Mouse (Mus musculus) retina, postnatal 7 days (tissue): ENCODE measurements around the gene Ccdc142.

Experiments used
- DNase-seq: peaks from one replicate; pipeline ENCODE4 v3.0.0-alpha.2; 2012; ENCODE audit warnings: low read depth, low spot score

Ccdc142 gene

DNA sequence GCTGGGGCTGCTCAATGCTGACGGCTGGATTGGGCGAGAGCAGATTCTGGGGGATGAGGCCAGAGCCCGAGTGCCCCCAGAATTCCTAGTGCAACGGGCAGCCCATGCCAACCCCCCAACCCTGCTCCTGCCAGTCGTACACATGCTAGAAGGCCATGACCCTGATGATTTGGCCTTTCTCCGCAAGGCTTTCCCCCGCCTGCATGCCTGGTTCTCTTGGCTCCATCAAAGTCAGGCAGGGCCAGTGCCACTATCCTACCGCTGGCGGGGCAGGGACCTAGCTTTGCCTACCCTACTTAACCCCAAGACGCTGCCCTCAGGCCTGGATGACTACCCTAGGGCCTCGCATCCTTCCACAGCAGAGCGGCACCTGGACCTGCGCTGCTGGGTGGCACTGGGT is 16.2 kb downstream of the Ccdc142 start:
- no peak for DNase-seq

DNA sequence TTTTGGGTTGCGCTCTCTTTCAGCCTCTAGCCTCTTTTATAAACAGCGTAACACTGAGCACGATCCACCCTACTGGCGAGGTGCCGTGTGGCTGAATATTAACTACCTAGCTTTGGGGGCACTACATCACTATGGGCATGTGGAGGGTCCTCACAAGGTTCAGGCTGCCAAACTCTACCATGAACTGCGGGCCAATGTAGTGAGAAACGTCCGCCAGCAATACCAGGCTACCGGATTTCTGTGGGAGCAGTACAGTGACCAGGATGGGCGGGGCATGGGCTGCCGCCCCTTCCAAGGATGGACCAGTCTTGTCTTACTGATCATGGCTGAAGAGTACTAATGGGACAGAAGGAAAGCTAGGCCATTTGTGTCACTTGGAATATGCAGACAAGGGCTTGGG is 17.0 kb downstream of the Ccdc142 start:
- DNase-seq: no peak

DNA sequence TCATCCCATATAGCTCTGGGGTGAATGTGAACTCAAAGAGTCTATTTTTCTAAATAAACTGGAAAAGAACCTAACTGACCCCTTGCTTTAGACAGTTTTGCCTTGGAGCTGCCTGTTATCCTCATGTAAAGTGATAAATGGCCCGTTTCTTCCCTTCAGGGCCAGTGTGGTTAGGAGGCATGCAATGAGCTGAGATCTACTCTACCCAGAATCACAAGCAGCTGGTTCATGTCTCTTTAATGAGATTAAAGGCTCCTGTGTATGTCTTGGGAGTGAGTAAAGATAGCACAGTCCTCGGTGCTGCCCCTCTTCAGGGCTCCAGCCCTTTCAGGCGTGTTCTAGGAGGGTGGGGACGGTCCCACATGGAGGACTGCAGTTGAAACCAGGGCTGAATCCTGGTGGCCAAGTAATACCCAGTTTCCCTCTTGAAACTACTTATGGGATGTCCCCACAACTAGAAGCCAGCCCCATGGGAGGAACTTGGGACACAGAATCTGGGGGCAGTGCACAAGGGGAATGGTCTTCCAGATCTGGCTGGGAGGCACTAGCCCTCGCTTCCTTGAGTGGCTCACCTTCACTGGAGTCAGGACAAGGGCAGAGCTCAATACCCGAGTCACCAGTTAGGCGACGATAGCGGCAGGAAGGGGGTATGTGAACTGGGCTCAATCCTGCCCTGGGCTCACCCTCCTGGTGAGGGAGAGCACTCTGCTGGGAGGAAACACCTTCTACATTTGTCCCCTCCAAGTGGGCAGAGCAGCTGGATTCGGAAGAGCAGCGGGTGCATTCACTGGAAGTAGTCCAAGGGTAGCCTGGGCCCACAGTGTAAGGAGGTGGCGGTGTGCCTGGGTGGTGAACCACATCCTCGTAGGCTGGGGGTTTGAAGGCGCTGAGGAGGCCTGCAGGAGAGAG is 17.7 kb downstream of the Ccdc142 start:
- no peak for DNase-seq

DNA sequence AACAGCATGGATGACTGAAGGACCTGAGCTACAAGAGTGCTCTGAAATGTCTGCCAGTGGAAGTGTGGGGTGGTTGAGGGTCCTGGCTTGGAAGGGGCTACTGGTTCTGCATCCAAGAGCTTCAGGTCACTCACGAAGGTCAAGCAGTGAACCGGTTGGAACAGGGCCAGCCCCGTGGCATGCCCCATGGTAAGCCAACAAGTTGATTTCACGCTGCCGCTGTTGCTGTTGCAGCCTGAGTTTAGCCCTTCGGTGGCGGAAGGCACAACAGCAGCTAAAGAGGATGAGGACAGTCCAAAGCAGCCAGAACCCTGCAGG is 18.3 kb downstream of the Ccdc142 start:
- DNase-seq: no peak

DNA sequence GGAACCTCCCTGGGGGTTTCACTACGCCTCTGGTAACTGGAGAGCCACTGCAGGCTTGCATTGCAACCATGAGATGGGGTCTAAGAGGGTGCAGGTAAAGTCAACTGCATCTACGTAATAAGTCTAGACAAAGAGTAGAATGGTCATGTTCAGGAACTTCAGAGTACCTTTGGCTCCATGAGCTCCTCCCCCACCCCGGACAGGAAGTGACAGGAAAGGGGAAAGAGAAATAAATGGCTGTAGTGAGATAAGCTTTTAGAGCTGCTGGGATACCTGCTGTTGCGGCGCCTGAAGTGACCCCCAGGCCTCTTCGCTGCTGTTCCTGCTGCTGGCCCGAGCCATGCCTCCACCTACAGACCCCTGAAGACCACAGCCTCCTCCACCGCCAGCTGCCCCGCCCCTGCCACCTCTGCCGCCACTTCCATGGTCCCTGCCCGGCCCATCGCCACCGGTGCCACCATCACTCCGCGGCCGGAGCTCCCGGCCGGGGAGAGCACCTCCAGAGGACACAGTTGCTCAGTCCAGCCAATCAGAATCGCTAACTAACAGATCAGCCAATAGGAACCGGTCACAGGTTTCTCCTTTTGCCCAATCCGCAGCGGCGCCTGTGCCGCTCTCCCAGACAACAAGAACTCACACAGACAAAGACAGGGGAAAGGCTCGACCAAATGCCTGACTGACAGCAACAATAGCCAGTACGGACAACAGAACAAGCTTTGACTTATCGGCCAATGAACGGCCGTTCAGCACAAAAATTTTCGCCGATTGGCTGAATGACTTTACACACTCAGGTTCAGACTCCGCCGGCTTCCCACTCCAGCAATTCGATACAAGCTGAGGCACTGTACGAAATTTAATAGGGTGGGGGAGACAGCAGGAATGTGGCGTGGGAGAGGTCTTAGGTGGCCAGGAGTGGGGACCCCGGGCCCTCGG is 19.8 kb downstream of the Ccdc142 start, which contains the start of gene Wbp1:
Wbp1 (minus strand) TSS at position 630 of the 933 bp plus-strand sequence.
- peak; percentile 97 for DNase-seq

DNA sequence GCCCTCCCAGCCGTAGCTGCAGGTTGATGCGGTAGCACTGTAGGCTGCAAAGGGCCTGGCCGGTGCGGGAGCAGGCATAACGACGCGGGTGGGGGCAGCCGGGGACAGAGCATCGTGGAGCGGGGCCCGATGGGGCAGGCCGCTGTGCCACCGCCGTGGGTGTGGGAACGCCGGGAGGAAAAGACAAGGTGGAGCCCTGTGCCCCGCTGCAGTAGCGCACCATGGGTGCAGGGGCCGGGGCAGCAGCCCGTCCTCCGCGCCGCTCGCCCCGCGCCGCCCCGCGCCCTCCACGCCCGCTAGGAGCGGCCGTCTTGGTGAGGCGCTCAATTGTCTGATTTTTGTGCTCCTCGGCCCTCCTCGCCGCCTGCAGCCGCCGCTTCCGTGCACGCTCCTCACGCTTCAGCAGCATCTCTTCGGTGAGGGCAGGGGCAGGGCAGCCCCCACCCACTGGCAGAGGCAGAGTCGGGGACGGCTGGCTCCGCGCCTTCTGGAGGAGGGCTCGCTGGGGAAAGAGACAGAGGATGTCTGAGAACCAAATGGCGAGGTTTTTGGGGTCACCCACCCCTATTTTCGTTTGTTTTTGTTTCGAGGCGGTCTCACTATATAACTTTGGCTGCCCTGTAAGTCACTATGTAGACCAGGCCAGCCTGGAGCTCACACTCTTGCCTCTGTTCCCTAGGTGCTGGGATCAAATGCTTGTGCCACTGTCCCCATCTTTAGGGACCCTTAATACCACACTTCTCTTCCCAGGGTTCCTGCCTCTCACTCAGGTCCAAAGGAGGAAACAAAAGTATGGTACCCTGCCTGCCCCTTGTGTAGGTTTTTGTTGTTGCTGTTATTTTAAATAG is 20.7 kb downstream of the Ccdc142 start:
- no peak for DNase-seq

DNA sequence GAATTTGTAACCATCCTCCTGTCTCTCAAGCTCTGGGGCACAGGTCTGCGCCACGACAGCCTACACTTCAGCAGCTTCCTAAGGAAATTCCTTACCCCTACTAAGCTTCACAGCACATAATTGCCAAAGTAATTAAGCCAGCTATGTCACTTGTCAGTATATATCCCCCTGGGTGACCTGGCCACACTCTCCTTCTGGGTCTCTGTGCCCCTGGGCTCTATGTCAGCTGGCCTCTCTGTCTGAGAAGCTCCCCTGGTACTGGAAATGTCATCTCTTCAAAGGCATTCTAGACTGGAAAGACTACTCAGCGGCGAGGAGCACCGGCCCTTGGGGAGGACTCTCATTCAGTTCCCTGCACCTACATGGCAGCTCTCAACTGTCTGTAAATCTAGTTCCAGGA is 21.6 kb downstream of the Ccdc142 start:
- DNase-seq: no peak

DNA sequence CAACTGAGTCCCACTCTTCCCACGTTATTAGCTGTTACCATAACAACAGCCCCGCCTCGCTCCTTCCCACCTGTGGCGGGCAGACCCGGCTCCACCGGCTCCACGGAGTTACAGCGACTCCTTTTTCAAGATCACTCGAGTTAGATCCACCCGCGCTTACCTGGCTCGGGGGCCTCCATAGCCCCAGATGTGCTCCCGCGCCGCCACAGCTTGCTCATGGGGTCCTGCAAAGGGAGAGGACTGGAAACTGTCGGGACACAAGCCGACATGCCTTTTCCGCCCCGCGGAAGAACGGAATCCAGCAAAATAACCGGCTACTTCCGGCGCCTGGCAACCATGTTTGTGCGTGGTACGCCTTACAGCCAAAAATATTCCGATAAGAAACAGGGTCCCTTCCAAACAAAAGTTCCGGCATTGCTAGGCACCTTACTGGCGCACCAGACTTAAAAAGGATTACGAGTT is 23.5 kb downstream of the Ccdc142 start:
- DNase-seq: peak; percentile 94

DNA sequence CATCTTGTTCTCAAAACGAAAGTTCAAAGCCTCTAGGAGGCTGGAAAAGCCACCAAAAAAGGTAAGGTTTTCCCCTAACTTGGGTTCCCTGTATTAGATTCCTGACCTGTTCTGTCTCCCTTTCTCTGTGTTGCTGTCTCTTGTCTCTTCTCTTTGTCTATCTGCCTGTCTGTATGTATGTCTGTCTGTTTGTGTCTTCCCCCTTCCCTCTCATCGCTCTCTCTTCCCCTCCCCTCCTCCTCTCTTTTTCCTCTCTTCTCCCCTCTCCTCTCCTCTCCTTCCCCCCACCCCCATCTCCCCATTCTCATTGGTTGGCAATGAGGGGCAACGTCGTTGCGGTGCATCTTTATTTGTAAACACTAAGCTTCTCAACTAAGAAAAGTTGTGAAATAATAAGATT is 23.9 kb downstream of the Ccdc142 start, which contains the start of gene Ino80b:
Ino80b (minus strand) TSS at position 101 of the 400 bp plus-strand sequence.
- DNase-seq: no peak

DNA sequence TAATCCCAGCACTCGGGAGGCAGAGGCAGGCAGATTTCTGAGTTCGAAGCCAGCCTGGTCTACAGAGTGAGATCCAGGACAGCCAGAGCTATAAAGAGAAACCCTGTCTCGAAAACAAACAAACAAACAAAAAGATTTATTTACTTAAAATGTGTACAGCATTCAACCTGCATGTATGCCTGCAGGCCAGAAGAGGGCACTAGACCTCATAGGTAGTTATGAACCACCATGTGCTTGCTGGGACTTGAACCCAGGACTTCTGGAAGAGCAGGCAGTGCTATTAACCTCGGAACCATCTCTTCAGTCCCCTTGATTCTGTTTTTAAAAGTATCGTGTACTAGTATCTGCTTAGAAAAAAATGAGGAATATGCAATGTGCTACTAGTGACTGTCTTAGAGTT is 26.0 kb downstream of the Ccdc142 start:
- no peak for DNase-seq

DNA sequence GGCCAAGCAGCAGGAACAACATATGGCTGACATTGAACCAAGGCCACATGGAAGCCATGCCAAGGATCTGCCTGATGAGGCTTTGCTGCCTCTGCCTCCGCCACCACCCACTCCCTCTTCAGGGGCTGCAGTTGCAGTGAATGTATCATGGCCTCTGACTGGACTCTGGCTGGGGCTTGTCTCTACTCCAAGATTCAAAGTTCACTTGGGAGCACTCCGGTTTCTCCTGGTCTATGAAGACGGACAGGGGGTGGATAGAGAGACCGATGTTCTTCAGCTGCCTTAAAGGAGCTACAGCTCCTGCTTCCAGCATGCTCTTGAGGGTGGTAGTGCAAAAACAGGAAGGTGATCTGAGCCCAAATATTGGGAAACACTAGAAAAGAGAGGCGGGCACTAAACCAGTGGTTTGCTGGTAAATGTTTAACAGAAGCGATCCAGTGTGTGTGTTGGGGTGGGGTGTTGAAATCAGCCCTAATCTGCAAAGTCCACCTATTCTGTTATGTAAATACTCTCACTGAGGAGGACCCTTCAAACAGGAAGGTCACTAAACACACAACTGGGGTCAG is 30.2 kb downstream of the Ccdc142 start:
- DNase-seq: no peak

DNA sequence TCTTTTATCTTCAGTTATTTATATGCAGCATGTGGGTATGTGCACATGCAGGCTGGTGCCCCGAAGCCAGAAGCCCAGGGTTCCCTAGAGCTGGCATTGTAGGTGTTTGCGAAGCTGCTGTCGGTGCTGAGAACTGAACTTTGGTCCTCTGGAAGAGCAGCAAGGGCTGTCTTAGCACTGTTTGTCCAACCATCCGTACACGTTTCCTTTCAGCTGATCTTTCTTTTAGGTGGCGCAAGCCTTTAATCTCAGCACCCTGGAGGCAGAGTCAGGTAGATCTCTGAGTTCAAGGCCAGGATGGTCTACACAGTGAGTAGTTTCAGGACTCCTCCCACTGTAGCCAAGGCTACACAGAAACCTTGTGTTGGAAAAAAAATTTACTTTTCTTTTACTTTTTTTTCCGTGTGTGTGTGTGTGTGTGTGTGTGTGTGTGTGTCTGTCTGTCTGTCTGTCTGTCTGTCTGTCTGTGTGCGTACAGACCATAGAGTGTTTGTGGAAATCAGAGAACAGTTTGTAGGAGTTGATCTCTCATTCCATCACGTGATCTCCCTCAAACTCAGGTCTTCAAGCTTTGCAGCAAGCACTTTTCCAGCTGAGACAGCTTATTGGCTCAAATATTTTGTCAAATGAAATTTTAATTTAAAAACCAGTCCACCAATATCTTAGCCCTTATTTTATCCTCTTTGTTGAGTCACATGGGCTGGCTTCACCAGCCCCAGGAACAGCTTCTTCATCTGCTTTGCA is 30.9 kb downstream of the Ccdc142 start:
- DNase-seq: no peak

DNA sequence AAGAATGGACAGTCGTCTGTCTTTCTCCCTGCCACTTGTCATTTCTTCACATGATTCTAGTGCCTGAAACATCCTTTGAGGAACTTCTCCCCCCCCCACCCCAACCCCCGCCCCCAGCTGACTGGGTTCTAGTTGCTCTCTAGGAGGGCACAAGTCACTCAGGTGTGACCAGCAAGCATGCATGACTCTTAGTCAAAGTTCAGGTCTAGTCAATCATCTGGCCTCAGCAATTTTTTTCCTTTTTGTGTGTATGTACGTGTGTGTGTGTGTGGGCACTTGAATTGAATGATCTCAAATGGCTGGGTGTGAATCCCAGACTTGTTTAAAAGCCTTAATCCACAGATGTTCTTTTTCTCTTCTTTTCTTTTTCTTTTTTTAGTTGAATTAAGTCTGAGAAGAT is 32.8 kb downstream of the Ccdc142 start:
- no peak for DNase-seq

DNA sequence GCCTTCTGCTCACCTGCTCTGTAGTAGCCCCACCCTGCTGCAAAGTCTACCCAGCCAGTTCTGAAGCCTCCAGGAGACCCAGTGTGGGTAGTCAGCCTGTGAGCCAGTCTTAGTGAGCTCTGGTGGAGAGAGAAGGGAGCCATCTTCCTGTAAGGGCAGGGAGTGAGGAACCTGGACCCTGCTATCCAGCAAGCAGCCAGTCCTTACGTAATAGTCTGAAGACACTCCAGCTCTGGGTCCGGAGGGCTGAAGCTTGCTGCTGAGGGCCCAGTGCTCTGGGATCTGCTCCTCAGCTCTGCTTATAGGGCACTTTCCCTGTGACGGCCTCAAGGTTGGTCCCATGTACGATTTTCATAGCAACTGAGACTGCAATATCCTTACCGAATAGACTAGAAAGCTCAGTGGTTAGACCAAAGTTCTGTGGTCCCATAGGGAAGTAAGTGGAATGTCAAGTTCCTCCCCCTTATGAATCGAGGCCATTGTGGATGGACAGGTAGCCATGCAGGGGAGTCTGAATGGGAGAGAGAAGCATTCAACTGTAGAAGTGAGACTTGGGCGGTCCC is 33.6 kb downstream of the Ccdc142 start, which contains the start of gene Rtkn:
Rtkn (plus strand) TSS at position 513 of the 563 bp plus-strand sequence.
- DNase-seq: no peak

DNA sequence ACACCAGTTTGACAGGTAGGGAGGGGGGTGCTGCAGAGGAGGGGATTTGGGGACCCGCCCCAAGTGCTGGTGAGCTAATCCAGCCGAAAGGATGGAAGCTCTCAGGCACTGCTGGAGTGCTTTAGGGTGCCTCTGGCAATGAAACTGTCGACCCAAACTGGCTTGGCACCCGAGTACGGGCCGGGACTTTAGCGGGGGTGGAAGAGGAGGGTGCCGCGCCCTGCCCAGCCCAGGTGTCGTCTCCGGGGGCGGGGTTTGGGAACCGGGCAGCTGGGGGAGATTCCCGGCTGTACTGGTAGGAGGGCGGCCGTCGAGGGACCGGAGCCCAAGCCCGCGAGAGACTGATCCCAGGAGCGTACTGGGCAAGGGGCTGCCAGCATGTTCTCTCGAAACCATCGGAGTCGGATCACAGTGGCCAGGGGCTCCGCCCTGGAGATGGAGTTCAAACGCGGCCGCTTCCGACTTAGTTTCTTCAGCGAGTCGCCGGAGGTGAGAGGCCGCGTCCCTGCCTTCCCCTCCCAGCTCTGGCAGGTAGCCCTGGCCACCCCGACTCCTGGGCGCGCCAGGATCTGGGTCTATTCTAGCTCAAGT is 34.3 kb downstream of the Ccdc142 start:
- no peak for DNase-seq

DNA sequence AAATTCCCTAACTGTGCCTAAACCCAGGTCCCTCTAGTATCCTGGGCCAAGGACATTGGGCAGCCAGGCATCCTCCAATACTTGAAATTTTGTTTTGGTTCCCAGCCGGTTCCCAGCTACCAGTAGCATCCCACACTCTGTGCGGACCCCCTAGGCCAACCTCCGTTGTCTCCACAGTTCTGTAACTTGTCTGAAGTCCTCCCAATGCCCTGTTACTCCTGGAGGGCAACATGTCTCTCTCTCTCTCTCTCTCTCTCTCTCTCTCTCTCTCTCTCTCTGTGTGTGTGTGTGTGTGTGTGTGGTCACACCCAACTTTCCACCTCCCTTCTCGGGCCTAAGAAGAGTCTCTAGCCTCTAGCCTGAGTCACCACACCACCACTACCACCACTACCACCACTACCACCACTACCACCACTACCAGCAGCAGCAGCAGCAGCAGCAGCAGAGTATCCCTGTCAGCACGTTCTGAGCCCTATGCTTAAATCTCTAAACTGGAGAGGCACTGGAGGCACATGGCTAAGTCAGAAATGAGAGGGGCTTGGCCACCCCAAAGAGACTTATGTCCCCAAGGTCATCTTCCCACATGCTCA is 35.0 kb downstream of the Ccdc142 start:
- DNase-seq: no peak

DNA sequence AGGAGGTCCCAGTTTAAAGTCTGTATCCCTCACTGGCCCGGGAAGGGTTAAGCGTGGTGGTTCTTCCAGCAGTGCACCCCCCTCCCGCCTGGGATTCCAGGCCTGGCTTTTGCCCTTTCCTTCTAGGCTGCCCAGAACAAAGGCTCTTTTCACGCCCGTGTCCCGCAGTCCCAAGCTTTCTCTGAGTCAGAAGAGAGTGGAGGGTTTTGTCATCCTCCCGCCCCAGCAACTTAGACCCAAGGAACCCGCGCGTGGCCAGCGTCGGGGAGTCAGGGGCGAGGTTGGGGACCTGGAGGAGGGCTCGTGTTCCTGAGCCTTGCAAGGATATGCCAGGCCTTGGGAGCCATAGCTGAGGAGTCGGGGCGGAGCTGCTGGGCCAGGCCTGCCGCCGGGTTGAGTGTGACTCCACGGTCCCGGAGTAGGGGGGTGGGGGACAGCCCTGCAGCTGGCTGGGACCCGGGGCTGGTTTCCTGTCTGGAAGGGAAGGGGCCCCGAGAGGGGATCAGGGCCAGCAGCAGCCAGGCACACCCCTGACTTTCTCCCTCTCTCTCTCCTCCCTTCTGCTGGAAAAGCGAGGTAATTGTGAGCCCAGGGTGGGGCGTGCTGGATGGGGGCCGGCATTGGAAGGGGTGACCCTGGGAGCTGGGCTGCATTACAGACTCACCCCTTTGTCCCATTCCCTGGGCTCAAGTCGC is 35.6 kb downstream of the Ccdc142 start:
- DNase-seq: no peak

DNA sequence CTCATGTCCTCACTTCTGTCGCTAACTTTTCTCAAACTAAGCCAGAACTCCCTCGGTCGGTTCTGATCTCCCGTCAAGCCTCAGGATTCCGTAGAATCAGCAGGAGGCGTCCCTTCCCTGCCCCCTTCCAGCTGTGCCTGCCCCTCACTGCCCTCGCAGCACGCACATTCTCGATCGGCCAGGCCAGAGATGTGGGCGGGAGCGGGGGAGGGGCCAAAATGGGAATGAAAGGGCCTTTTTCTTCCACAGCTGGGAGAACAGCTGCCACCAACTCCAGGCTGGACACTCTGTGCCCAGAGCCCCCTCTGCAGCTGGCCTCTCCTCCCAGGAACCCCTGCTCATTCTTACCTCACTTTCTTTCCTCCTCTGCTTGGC is 36.2 kb downstream of the Ccdc142 start:
- no peak for DNase-seq

DNA sequence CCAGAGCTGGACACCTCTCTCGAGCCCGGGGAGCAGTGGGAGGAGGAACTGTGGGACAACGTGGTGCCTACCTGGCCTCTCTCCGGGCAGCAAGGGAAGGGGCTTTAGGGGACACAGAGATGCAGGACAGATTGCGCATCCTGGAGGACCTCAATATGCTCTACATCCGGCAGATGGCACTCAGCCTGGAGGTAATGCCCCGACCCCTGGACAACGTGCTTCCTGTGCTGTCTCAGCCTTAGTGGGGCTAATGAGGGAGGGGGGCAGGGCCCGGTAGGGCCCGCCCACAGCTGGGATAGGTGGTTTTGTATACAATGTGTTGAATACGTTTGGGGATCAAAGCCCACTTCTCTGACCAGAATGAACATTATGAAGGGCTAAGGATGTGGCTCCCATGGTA is 36.7 kb downstream of the Ccdc142 start:
- DNase-seq: no peak
